Mouse (Mus musculus) midbrain, embryonic 14.5 days (tissue): ENCODE results near the gene Zfyve28. TPM values are rescaled to one million over a fixed set of nuclear protein-coding genes. Genes with fewer than 3 reads are reported as not detected.

Experiments
- ATAC-seq: fragments of 200-750 bp; cut with Nextera tagmentation; 2 replicates; pipeline ENCODE4 v1.8.0; 2017; ENCODE audit warnings: moderate number of reproducible peaks, moderate library complexity; ENCODE audit not compliant: low FRiP score, low TSS enrichment
- DNase-seq: peaks from one replicate; pipeline ENCODE4 v3.0.0-alpha.2; 2015
- H3K27ac ChIP-seq: fragments of 300-500 bp; sonication (generic); replicated peaks from 2 replicates; pipeline ENCODE4 v1.5.1; 2014; ENCODE audit warnings: mild to moderate bottlenecking, low read depth, low read length, moderate library complexity
- H3K27me3 ChIP-seq: fragments of 300-500 bp; sonication (generic); 2 replicates; pipeline ENCODE4 v1.6.1; 2014; ENCODE audit warnings: low read length, control low read depth, mixed read lengths; ENCODE audit not compliant: control insufficient read depth, insufficient read depth
- H3K36me3 ChIP-seq: fragments of 300-500 bp; sonication (generic); 2 replicates; pipeline ENCODE4 v1.6.1; 2014; ENCODE audit warnings: low read length, control low read depth; ENCODE audit not compliant: control insufficient read depth, insufficient read depth
- H3K4me1 ChIP-seq: fragments of 300-500 bp; sonication (generic); 2 replicates; pipeline ENCODE4 v1.6.1; 2014; ENCODE audit warnings: mild to moderate bottlenecking, antibody characterized with exemption, low read length, control low read depth; ENCODE audit not compliant: control insufficient read depth, insufficient read depth
- H3K4me2 ChIP-seq: fragments of 300-500 bp; sonication (generic); 2 replicates; pipeline ENCODE4 v1.6.1; 2014; ENCODE audit warnings: mild to moderate bottlenecking, low read length, moderate library complexity
- H3K4me3 ChIP-seq: fragments of 300-500 bp; sonication (generic); replicated peaks from 2 replicates; pipeline ENCODE4 v1.5.1; 2014; ENCODE audit warnings: low read depth, low read length
- H3K9ac ChIP-seq: fragments of 300-500 bp; sonication (generic); replicated peaks from 2 replicates; pipeline ENCODE4 v1.6.1; 2014; ENCODE audit warnings: mild to moderate bottlenecking, low read length, moderate library complexity
- H3K9me3 ChIP-seq: fragments of 300-500 bp; sonication (generic); 2 replicates; pipeline ENCODE4 v1.6.1; 2016; ENCODE audit warnings: low read length, control low read depth, mixed read lengths; ENCODE audit not compliant: control insufficient read depth
- WGBS: fragments of 180-500 bp; shearing (Covaris S2); extraction: QIAGEN DNeasy Blood & Tissue Kit; methylation state at CpG from one replicate; pipeline ENCODE4 v1.1.7; 2014; 5-methylcytosine and 5-hydroxymethylcytosine counted together
- polyA plus RNA-seq: library from polyadenylated mRNA; unstranded; fragments of >200 nt; fragmentation: Nextera tagmentation; extraction: Ambion mirVana; gene quantifications from 2 replicates; pipeline ENCODE4 v1.2.1, GENCODE M21; 2014

Gene Zfyve28
- polyA plus RNA-seq, 1 experiment from 2014 or later: 2.8 TPM

GRCm38 (mm10) chr5:34147554-34147953 is 140.7 kb downstream of the Zfyve28 start:
- Histone ChIP-seq H3K4me1 (no peaks in the 10 kb centered on the region), H3K36me3 (no peaks in the 10 kb centered on the region), H3K9me3 (no peaks in the 10 kb centered on the region), H3K27me3 (no peaks in the 10 kb centered on the region), H3K4me2 (no peak overlapping the region), H3K9ac (no peak overlapping the region), H3K4me3 (no peak overlapping the region), H3K27ac (no peak overlapping the region)
- no peak for ATAC-seq
- no peak for DNase-seq
- WGBS: 94% methylated on average over 3 of the region's 3 CpGs

Other genes with a start within 250 kb of the Zfyve28 start
- 0.27 and 0.58 TPM in 2 replicates for gene Poln, start 119.0 kb downstream of the Zfyve28 start, polyA plus RNA-seq
- gene Haus3, start 118.9 kb downstream of the Zfyve28 start, polyA plus RNA-seq: 12.8 and 16.4 TPM in 2 replicates
- gene Mxd4, start 100.7 kb downstream of the Zfyve28 start, polyA plus RNA-seq: 32.5 and 35.7 TPM in 2 replicates
- 0.09 TPM in 1 of 2 replicates, not detected in the other for gene Cfap99, start 151 bp upstream of the Zfyve28 start, polyA plus RNA-seq
- gene Rnf4, start 47.8 kb upstream of the Zfyve28 start, polyA plus RNA-seq: 110 and 152 TPM in 2 replicates
- 20.8 and 21.9 TPM in 2 replicates for gene Fam193a, start 81.5 kb upstream of the Zfyve28 start, polyA plus RNA-seq
- 5.9 and 6.2 TPM in 2 replicates for gene Tnip2, start 225.5 kb upstream of the Zfyve28 start, polyA plus RNA-seq
- 21.7 and 30.6 TPM in 2 replicates for gene Sh3bp2, start 237.4 kb upstream of the Zfyve28 start, polyA plus RNA-seq